Mouse (Mus musculus) forebrain, embryonic 15.5 days (tissue): ENCODE measurements around the gene Ppfia1. TPM values are rescaled to one million over a fixed set of nuclear protein-coding genes. Genes with fewer than 3 reads are reported as not detected.

Experiments
- ATAC-seq: fragments of 200-750 bp; cut with Nextera tagmentation; replicated peaks from 2 replicates; pipeline ENCODE4 v1.8.0; 2017; ENCODE audit warnings: mild to moderate bottlenecking, moderate TSS enrichment, moderate library complexity
- H3K27ac ChIP-seq: fragments of 300-500 bp; sonication (generic); replicated peaks from 2 replicates; pipeline ENCODE4 v1.5.1; 2015; ENCODE audit warnings: mild to moderate bottlenecking, inconsistent platforms
- H3K27me3 ChIP-seq: fragments of 300-500 bp; sonication (generic); 2 replicates; pipeline ENCODE4 v1.6.1; 2015; ENCODE audit warnings: inconsistent platforms
- H3K36me3 ChIP-seq: fragments of 300-500 bp; sonication (generic); 2 replicates; pipeline ENCODE4 v1.6.1; 2015; ENCODE audit warnings: mild to moderate bottlenecking, inconsistent platforms
- H3K4me1 ChIP-seq: fragments of 300-500 bp; sonication (generic); 2 replicates; pipeline ENCODE4 v1.6.1; 2015; ENCODE audit warnings: inconsistent platforms
- H3K4me2 ChIP-seq: fragments of 300-500 bp; sonication (generic); replicated peaks from 2 replicates; pipeline ENCODE4 v1.6.1; 2015; ENCODE audit warnings: mild to moderate bottlenecking, inconsistent platforms
- H3K4me3 ChIP-seq: fragments of 300-500 bp; sonication (generic); 2 replicates; pipeline ENCODE4 v1.5.1; 2015; ENCODE audit warnings: mild to moderate bottlenecking, inconsistent platforms
- H3K9ac ChIP-seq: fragments of 300-500 bp; sonication (generic); replicated peaks from 2 replicates; pipeline ENCODE4 v1.6.1; 2015; ENCODE audit warnings: mild to moderate bottlenecking, inconsistent platforms
- H3K9me3 ChIP-seq: fragments of 300-500 bp; sonication (generic); 2 replicates; pipeline ENCODE4 v1.6.1; 2016; ENCODE audit warnings: inconsistent platforms
- WGBS: fragments of 180-500 bp; shearing (Covaris S2); methylation state at CpG from one replicate; pipeline ENCODE4 v1.1.7; 2015; ENCODE audit warnings: mixed read lengths; 5-methylcytosine and 5-hydroxymethylcytosine counted together
- polyA plus RNA-seq: library from polyadenylated mRNA; unstranded; fragments of >200 nt; fragmentation: Nextera tagmentation; extraction: Ambion mirVana; gene quantifications from 2 replicates; pipeline ENCODE4 v1.2.1, GENCODE M21; 2015

The Ppfia1 gene
- polyA plus RNA-seq, 1 experiment from 2014 or later = 31.0 TPM

DNA sequence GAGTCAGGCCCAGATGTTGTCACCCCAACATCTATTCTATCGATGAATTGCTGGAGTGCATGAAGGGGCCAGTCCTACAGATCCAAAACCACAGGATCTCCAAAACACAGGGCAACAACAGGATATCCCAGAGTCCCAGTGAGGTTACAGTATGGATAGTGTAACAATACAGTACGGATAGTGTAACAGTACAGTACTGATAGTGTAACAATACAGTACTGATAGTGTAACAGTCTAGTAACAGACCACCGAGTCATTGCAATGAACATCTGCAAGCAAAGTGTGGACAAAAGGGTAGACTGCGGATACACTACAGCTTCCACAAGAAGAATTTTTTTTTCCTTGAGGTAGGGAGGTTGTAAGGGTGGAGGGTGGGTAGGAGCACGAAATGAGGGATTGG is 12.2 kb downstream of the Ppfia1 start:
- WGBS = 96% methylated on average over 5 of the region's 5 CpGs
- H3K27me3 ChIP-seq = no peaks in the 10 kb centered on the region
- H3K4me1 ChIP-seq = peaks cover 30% of the 10 kb centered on the region
- H3K27ac ChIP-seq = no peak overlapping the region
- H3K9me3 ChIP-seq = no peaks in the 10 kb centered on the region
- no peak overlapping the region for H3K4me2 ChIP-seq
- H3K36me3 ChIP-seq = no peaks in the 10 kb centered on the region
- no peak overlapping the region for H3K9ac ChIP-seq
- ATAC-seq = no peak
- H3K4me3 ChIP-seq = no peak overlapping the region

DNA sequence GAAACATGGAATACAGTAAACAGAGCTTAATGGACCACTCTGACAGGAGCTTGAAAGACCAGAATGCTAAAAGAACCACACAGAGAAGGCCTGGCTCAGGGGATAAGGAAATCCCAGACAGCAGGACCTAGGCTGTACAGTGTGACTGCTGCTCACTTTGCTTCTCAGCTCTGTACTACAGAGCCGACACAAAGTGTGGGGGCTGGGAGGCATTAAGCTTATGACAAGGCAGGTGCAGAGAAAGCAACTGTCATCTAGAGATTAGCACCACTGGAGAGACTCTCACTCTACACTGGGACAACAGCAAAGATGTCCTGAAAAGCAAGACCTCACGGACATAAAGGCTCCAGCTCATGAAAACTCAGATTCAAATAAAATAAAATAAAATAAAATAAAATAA is 14.4 kb downstream of the Ppfia1 start:
- Histone ChIP-seq H3K4me3 (no peak overlapping the region), H3K27ac (no peak overlapping the region), H3K4me1 (peaks cover 23% of the 10 kb centered on the region), H3K9me3 (no peaks in the 10 kb centered on the region), H3K4me2 (no peak overlapping the region), H3K27me3 (no peaks in the 10 kb centered on the region), H3K36me3 (no peaks in the 10 kb centered on the region), H3K9ac (no peak overlapping the region)
- 58% methylated on average over 2 of the region's 2 CpGs for WGBS
- no peak for ATAC-seq

DNA sequence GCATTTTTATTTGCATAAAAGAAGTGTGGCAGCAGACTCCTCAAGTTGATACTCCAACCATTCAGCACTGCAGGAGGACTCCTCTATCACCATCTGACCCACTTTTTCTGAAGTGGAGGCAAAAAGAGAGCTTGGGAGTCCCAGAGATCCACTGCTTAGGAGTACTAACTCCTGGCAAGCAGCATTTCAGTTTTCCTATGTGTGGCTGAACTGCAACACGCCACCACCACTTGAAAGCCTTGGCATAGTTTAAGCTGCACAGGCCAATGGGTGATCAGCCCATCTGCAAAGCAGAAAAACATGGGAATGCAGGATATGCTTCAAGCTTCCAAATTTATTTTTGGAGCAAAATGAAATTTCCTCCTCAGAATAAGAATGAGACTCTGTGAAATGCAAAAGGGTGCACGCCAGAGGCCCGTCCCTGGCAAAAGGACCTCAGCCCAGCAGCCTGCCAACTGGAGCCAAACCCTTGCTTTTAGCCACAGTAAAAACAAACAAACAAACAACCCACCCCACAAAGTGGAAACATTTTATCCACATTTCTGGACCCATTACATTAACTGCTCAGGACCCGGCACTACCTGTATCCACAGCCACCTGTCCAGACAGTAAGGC is 15.4 kb downstream of the Ppfia1 start:
- no peak for ATAC-seq
- 75% methylated on average over 4 of the region's 4 CpGs for WGBS
- H3K36me3 ChIP-seq = no peaks in the 10 kb centered on the region
- H3K4me2 ChIP-seq = no peak overlapping the region
- H3K9me3 ChIP-seq = no peaks in the 10 kb centered on the region
- no peak overlapping the region for H3K9ac ChIP-seq
- H3K27me3 ChIP-seq = no peaks in the 10 kb centered on the region
- peaks cover 15% of the 10 kb centered on the region for H3K4me1 ChIP-seq
- no peak overlapping the region for H3K27ac ChIP-seq
- no peak overlapping the region for H3K4me3 ChIP-seq

DNA sequence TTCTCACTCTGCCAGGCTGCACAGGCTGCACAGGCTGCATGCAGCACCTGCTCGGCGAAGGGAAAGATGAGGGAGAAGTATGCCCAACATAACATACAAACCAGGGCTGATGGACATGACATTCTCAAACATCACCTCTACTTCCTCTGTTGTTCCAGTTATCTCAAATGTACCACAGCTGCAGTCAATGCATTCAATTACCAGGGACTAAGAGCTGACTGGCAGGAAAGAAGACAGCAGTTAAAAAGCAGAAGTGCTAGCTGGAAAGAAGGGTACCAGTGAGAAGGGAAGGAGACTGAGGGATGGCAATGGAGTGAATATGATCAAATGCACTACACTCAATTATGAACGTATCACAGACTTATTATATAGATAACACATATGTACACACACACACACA is 17.2 kb downstream of the Ppfia1 start:
- 91% methylated on average over 3 of the region's 3 CpGs for WGBS
- H3K36me3 ChIP-seq = no peaks in the 10 kb centered on the region
- H3K9me3 ChIP-seq = no peaks in the 10 kb centered on the region
- no peak overlapping the region for H3K27ac ChIP-seq
- no peaks in the 10 kb centered on the region for H3K27me3 ChIP-seq
- peaks cover 21% of the 10 kb centered on the region; the same call in 1 of the 2 replicates for H3K4me1 ChIP-seq
- no peak for ATAC-seq
- no peak overlapping the region for H3K4me2 ChIP-seq
- no peak overlapping the region for H3K4me3 ChIP-seq
- no peak overlapping the region for H3K9ac ChIP-seq

DNA sequence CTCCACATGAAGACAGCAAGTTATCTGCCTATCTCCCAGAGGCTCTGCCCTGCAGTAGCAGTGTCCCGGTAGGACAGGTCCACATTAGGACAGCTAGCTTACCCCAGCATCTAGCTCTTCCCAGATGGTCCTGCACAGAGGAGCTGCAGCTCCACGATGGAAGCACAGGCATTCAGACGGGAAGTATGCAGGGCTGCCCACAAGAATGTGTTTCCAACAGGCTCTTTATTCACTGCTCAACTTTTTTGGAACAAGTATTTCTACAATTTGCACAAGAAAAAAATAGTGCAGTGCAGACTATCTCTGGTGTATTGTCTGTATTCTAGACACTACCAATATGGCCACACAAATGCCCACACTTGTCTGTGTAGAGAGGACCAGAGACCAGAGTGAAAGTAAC is 18.8 kb downstream of the Ppfia1 start:
- Histone ChIP-seq H3K36me3 (no peaks in the 10 kb centered on the region), H3K27ac (no peak overlapping the region), H3K4me2 (no peak overlapping the region), H3K27me3 (no peaks in the 10 kb centered on the region), H3K9me3 (no peaks in the 10 kb centered on the region), H3K4me1 (peaks cover 20% of the 10 kb centered on the region; the same call in 1 of the 2 replicates), H3K9ac (no peak overlapping the region), H3K4me3 (no peak overlapping the region)
- WGBS = 78% methylated on average over 3 of the region's 3 CpGs
- no peak for ATAC-seq

DNA sequence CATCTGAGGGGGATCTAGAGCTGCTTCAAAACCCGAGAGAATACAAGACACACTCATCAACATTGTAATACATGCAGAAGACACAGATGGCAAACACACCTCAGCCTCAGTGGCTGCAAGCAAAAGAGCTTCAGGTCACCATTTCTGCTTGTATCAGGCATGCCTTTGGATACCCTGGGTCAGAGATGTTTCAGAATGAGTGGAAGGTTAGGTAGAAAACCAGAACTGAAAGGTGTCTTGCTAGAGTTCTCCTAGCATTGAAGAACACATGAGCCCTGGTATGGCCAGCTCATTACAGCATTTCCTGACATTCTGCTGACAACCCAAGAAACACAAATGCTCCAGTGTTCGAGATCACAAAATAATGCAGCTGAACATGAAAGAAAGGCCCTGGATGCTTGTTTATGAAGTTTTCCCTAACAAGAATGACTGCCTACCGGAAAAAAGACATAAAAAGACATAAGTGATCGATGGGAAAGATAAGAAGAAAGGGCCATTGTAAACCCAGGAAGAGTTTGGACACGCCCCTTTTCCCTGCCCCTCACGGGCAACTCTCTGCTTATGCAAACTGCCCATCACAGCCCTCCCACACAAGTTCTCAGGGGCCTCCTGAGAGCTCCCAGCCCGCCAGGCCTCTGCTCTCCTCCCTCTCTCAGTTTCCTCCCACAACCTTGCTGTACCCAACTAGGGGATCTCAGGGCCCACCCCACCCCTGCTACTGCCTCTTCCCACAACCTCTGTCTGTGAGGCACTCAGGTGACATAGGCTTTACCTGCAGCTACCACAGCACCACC is 21.7 kb downstream of the Ppfia1 start:
- WGBS = 39% methylated on average over 7 of the region's 7 CpGs
- Histone ChIP-seq H3K4me1 (peaks cover 12% of the 10 kb centered on the region; the same call in 1 of the 2 replicates), H3K9ac (no peak overlapping the region), H3K4me3 (no peak overlapping the region), H3K36me3 (no peaks in the 10 kb centered on the region), H3K9me3 (no peaks in the 10 kb centered on the region), H3K27ac (no peak overlapping the region), H3K27me3 (no peaks in the 10 kb centered on the region), H3K4me2 (no peak overlapping the region)
- no peak for ATAC-seq

DNA sequence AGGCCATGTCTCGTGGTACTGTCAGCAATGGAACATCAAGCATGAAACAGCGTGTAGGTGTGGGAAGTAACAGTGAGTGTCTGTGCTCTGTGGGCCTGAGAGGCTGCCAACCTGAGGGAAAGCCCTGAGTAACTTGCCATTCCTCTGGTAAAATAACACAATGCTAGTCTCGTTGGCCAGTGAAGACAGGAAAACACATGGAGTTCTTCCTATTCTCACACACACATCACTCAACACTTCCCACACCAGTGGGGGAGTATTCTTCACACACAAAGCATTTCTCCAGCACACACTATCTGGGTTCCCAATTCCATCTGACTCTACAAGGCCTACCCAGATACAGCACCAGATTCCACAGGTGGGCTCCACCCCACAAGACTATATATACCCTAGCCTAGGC is 23.7 kb downstream of the Ppfia1 start:
- Histone ChIP-seq H3K27me3 (no peaks in the 10 kb centered on the region), H3K36me3 (no peaks in the 10 kb centered on the region), H3K4me1 (peaks cover 12% of the 10 kb centered on the region; the same call in 1 of the 2 replicates), H3K4me3 (no peak overlapping the region), H3K9ac (no peak overlapping the region), H3K27ac (no peak overlapping the region), H3K4me2 (no peak overlapping the region), H3K9me3 (no peaks in the 10 kb centered on the region)
- no peak for ATAC-seq
- 88% methylated on average over 3 of the region's 3 CpGs for WGBS

DNA sequence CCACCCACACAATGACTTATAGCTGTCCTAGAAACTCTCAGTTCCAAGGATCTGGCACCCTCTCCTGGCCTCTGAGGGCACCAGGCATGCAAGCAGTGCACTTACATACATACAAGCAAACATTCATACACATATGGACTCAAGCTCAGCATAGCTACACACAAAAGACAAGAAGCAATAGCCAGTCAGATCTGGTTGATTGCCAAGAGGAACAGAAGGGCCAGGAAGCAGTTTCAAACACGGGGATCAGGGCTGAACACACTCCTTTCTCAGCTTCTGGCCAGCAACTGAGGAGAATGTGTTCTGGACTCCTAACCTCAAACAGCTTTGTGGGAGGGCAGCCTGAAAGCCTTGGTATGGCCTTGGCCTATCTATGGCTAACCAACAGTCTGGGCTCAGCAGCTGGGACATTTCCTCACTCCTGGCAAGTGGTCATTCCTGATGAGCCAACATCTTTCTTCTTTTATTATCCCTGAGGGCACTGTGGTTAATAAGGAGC is 25.8 kb downstream of the Ppfia1 start:
- Histone ChIP-seq H3K9me3 (no peaks in the 10 kb centered on the region), H3K27ac (no peak overlapping the region), H3K27me3 (no peaks in the 10 kb centered on the region), H3K4me3 (no peak overlapping the region), H3K9ac (no peak overlapping the region), H3K4me2 (no peak overlapping the region), H3K36me3 (no peaks in the 10 kb centered on the region), H3K4me1 (peaks cover 12% of the 10 kb centered on the region; the same call in 1 of the 2 replicates)
- ATAC-seq = no peak
- WGBS = 36% methylated on average over 1 of the region's 1 CpGs

DNA sequence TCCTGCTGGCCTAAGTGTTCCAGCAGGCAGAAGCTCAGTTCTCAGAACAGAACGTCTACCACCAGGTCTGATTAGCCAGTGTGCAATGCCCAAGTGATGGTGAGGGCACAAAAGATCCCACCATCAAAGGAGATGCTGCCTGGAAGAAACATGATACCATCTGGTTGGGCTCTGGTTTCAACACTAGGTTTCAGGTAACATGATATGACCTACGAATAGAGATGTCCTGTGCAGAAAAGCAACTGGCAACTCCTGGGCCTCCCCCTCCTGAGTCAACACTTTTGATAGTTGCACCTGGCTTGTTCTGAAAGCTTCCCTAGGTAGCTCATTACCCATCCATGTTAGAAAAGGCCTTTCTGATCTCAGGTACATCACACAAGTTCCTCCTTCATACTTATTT is 26.9 kb downstream of the Ppfia1 start:
- H3K27ac ChIP-seq = no peak overlapping the region
- H3K9ac ChIP-seq = no peak overlapping the region
- no peaks in the 10 kb centered on the region for H3K27me3 ChIP-seq
- peaks cover 4% of the 10 kb centered on the region; the same call in 1 of the 2 replicates for H3K4me1 ChIP-seq
- no peak overlapping the region for H3K4me2 ChIP-seq
- 66% methylated on average over 2 of the region's 2 CpGs for WGBS
- no peaks in the 10 kb centered on the region for H3K9me3 ChIP-seq
- H3K4me3 ChIP-seq = no peak overlapping the region
- no peak for ATAC-seq
- H3K36me3 ChIP-seq = no peaks in the 10 kb centered on the region

DNA sequence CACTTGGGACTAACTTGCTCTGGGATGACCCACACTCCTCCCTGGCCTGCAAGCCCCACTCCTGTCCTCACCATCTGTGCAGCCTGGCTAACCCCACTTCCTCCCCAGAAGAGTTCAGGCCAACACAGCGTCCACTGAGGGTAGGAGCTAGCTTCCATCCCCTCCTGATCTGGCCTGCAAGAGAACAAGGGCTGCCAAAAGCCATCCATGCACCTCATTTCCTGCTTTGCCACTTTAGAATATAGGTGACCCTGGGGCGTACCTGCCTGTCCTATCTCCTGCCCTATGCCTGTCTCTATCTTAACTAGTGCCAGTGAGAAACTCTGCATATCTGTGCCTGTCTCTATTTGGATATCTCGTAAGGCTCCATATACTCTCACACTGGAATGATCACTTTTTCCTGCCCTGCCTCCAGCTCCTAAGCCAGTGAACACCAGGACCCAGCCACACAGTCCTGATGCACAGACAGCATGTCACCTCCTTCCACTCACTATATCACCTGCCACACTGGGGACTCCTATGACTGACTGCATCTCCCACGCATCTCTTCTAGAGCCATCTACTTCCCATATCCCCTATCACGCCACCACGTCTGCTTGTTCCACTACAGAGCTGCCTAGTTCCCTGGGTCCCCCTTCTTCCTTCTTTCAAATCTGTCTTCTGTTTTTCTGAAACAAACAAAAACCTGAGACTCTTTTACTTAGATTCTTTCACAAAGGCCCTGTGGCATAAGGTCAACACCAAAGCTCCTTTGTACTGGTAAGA is 28.9 kb downstream of the Ppfia1 start:
- 82% methylated on average over 6 of the region's 6 CpGs for WGBS
- Histone ChIP-seq H3K4me3 (no peak overlapping the region), H3K27me3 (no peaks in the 10 kb centered on the region), H3K4me2 (no peak overlapping the region), H3K36me3 (peaks cover 4% of the 10 kb centered on the region; the same call in 1 of the 2 replicates), H3K4me1 (0 out of 2 replicates have a peak, but pooled peaks cover 2% of the 10 kb centered on the region), H3K9me3 (no peaks in the 10 kb centered on the region), H3K27ac (no peak overlapping the region), H3K9ac (no peak overlapping the region)
- no peak for ATAC-seq

DNA sequence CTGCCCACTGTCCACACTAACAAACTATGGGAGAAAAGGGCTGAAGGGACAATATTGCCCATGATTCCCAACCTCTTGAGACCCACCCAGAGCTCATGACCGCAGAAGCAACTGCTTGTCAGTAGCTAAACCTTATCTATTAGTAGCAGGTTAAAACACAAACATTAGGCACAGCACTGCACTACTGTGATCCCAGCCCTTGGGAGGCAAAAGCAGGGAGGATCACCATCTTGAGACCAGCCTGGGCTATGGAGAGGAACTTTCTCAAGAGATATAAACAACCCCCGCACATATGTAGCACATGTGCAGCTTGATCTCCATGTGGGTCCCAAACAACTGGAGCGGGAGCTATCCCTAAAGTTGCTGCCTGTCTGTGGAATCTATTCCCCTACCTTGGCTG is 30.1 kb downstream of the Ppfia1 start:
- 0 out of 2 replicates have a peak, but pooled peaks cover 2% of the 10 kb centered on the region for H3K4me1 ChIP-seq
- H3K4me3 ChIP-seq = no peak overlapping the region
- no peak for ATAC-seq
- H3K36me3 ChIP-seq = peaks cover 15% of the 10 kb centered on the region
- 96% methylated on average over 3 of the region's 3 CpGs for WGBS
- no peaks in the 10 kb centered on the region for H3K9me3 ChIP-seq
- no peak overlapping the region for H3K9ac ChIP-seq
- H3K27ac ChIP-seq = no peak overlapping the region
- H3K27me3 ChIP-seq = no peaks in the 10 kb centered on the region
- no peak overlapping the region for H3K4me2 ChIP-seq

DNA sequence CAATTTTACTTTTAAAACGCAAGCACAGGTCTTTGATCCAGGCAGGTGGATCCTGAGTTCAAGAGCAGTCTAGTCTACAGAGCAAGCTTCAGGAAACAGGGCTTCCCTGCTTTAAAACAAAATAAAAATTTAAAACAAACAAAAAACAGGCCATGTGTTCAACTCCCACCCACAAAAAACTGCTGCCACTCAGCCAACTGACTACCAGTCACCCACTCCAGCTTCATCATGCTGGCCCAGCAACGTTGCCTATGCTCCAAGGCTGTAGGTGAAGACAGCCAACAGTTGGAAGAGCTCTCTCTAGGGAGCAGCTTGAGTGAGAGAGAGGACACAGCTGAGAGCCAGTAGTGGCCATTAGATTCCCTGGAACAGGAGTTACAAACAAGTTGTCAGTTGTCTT is 31.6 kb downstream of the Ppfia1 start:
- WGBS = 83% methylated on average over 2 of the region's 2 CpGs
- Histone ChIP-seq H3K9me3 (no peaks in the 10 kb centered on the region), H3K4me1 (no peaks in the 10 kb centered on the region)

More for the DNA sequence above, 31.6 kb downstream of the Ppfia1 start:
- no peak for ATAC-seq
- Histone ChIP-seq H3K4me3 (no peak overlapping the region), H3K9ac (no peak overlapping the region), H3K36me3 (peaks cover 21% of the 10 kb centered on the region), H3K4me2 (no peak overlapping the region), H3K27ac (no peak overlapping the region), H3K27me3 (no peaks in the 10 kb centered on the region)
